Mouse (Mus musculus) liver (tissue): ENCODE data around the gene Ccdc157.
A peak's percentile ranks its signal among the peaks of the same experiment; 100 is the strongest.

Experiments used
- DNase-seq: peaks from one replicate; pipeline ENCODE4 v3.0.0-alpha.2; 2020; ENCODE audit warnings: mixed read lengths

The Ccdc157 gene

DNA sequence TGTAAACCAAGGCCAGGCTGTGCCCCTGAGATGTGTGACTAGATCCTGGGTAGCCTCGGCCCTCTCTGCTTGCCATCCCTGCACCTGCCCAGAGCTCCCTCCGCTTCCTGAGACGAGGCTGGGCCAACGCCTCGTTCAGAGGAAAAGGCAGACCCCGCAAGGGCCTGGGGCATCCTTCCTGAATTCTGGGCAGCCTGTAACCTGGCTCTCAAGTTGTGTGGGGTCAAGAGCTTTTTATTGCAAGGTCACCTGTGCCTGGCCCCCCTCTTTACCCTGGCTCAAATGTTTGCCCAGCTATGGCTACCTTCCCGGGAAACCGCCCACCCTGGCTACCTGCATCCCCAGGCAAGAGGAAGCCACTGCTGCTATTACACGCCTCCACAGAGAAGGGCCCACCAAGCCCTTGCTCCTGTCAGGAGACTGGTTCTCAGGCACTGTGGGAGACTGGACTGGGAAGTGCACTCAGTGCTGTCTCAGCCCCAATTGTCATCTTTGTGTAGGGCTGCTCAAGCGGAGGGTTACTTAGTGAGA, 62.9 kb downstream of the Ccdc157 start:
- peak; percentile 30 for DNase-seq

DNA sequence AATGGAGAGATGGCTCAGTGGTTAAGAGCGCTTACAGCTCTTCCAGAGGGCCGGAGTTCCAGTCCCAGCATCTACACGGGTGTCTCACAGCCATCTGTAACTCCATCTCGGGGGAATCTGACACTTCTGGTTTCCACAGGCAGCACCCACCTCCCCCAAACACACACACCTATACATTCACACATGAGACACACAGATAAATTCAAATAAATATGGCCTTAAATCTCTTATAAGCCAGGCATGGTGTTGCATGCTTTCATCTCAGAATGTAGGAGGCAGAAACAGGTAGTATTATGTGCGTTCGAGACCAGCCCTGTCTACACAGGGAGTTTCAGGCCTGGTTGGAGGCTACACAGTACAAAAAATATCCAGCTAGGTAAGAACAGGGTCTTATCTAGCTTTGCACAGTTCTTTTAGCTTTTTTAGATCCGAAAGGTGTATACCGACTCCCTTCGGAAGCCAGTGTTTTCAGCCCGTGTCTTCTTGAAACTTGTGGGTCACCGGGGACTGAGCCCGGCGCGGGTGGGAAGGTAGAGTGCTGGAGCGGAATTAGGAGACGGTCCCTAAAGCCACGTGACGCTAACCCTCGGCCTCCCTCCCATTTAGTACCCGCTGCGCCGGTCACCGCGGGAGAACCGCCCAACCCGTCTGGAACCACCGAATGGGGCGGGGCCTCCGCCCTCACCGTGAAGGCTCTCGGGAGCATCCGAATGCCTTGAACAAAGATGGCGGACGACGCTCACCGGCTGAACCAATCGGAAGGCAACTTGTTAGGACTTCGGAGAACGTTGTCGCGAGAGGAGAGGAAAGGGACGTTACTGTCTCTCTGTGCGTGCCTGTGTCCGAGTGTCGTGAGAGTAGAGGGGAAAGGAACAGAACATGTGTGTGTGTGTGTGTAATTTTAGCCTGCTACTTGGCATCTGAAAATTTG, 63.8 kb downstream of the Ccdc157 start:
- DNase-seq: peak; percentile 99

DNA sequence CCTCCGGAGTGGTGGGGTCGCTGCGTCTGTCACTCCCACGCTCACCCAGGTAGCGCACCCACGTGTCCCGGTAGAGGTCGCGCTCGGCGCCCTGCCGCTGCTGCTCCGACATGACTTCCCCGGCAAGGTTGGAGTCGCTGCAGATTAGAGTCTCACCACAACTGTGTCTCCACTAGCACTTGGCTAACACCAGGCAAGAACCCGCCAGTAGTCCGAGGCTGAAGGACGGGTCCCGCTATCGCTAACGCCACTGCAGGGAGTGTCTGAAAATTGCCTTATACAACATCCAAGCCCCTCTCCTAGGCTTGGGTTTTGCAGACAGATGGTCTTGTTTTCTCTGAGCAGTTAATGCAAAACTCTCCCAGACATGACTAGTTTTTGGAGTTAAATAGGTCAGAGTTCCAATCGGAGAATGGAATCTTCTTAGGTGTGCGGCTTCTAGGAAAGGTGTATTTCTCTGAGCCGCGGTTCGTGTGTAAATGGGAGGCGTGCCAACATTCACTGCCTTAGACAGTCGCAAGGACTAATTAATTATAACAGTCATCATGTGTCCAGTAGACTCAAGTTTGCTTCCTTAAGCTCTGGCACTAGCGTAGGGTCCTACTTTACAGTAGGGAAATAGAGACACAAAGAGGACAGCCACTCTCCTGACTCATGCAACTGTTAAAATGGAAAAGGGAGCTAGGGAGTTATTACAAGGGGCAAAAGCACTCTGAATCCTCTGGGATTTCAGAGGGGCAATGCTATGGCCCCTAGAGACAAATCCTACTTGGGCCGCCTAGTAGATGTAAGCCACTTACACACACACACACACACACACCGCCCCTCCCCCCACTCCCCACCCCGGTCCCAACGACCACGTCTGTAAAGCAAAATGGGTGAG, 64.7 kb downstream of the Ccdc157 start, which contains the start of gene Mtfp1:
Mtfp1 (minus strand) TSS at position 275 of the 883 bp plus-strand sequence.
- peak; percentile 81 for DNase-seq

DNA sequence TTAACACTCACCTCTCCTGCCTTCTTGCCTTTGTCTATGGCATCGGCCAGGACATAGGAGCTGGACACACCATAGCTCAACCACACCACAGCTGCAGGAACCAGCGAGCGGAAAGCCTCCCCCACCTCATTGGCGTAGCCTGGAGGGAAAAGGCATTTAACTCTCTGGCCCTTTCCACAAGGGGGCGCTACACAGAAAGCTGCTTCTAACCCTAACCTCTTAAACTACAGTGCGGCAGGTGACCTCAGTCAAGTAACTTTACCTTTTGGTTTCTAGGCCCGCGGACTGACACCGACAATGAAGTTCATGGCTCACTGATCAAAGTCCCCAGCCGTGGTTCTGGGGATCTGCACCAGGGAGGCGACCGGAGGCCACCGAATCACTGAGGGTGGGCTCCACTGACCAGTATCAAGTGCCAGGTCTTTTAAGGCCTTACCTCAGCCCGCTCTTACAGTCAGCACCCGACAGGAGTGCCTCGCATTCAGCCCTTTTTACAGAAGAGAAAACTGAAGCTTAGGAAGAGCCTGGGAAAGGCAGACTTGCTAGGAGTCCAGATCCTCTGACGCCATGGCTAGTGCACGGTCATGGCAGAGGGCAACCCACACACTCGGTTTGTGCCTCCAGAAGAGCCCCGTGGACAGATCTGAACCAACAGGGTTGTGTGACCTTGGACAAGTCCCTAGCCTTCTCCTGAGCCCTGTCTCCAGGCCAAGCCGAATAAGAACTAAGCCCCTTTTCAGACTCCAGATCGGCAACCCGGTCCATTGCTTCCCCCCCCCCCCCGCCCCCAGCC, 65.5 kb downstream of the Ccdc157 start:
- peak; percentile 86 for DNase-seq

DNA sequence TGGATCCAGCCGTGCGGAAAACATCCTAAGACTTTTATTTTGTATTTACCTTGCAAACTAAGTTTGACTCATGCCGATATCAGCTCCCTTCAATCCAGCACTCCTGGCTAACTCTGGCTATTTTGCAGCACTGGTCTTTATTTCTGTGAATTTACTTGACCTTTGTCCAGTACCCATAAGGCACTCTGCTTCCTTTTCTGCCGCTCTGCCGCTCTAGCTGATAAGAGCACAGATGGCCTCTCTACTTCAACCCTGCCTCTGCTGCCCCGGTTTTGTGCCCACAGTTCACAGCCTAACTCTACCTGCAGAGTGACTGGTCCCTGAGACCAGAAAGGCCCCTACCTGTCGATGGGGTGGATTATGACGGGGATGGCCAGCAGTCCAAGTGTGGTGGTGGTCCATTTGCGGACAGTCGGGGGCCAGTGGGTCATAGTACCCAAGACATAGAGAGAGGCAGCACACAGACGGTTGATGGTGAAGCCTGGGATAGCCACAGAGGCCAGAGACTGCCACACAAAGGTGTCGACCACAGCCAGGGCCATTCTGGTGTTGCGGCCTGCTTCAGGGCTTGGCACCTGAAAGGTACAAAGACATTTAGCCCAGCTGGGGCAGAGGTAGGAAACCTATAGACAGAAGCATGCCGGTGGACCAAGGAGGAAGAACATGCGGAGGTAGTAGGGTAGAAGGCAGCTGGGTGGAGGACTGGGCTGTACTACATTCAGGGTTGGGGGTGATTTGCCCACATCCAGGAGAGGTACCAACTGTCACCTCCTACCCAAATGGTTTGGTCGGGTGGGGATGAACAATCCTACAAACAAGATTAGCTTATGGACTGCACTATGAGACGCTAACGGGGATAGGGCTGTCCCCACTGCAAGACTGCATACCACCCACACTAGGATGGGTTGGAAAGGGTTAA, 66.4 kb downstream of the Ccdc157 start:
- no peak for DNase-seq
